Mouse (Mus musculus): ENCODE measurements around the gene Padi2. TPM values are rescaled to one million over a fixed set of nuclear protein-coding genes. Genes with fewer than 3 reads are reported as not detected.

Padi2 gene
- 5.3 and 8.4 TPM in 2 replicates for polyA plus RNA-seq (2016; fragmentation: Nextera tagmentation; extraction: Ambion mirVana)

- ATAC-seq (ENCODE audit: low FRiP score, low read depth) = peak; percentile 68
- Histone ChIP-seq H3K9me3 (no peaks in the 10 kb centered on the region), H3K4me2 (replicated peaks) (peak within 1 kb of the TSS; percentile 73), H3K36me3 (no peaks in the 10 kb centered on the region), H3K27me3 (replicated peaks) (peaks cover 36% of the 10 kb centered on the region), H3K9ac (0 out of 2 replicates have a peak within 1 kb of the TSS, but pooled peaks have one; percentile 33), H3K4me1 (peaks cover 17% of the 10 kb centered on the region), H3K4me3 (peak within 1 kb of the TSS; percentile 34), H3K27ac (no peak within 1 kb of the TSS)
- WGBS = 2% methylated on average over 37 of the region's 37 CpGs
Measured at GRCm38 (mm10) chr4:140906076-140906826, at the start of gene Padi2. Gene Padi2 (plus strand): TSS chr4:140906344.

GRCm38 (mm10) chr4:140857041-140857440 lies 49.1 kb upstream of the Padi2 start:
- Histone ChIP-seq H3K9ac (no peak overlapping the region), H3K9me3 (no peaks in the 10 kb centered on the region), H3K4me3 (no peak overlapping the region), H3K27me3 (replicated peaks) (0 out of 2 replicates have a peak, but pooled peaks cover 5% of the 10 kb centered on the region), H3K36me3 (no peaks in the 10 kb centered on the region), H3K4me1 (no peaks in the 10 kb centered on the region), H3K4me2 (replicated peaks) (no peak overlapping the region), H3K27ac (no peak overlapping the region)
- no peak for ATAC-seq (ENCODE audit: low FRiP score, low read depth)
- 86% methylated on average over 5 of the region's 5 CpGs for WGBS

DNA sequence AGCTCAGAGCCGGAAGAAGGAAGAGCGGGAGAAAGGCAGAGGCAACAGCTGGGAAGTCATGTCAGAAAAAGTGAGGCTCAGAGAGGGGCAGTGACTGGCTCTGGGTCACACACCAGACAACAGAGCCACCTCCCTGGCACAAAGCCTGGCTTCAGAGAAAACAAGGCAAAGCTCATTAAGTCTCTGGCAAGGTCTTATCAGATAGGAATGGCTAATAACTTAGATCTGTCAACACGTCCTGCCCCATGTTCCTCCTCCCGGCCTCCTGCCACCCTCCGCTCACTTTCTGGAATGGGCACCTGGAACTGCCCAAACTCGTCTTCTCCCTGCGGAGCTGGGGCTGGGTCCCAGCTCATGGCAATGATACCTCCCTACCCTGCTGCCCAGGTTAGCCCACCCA lies 48.3 kb upstream of the Padi2 start:
- 0 out of 2 replicates have a peak, but pooled peaks cover 5% of the 10 kb centered on the region for H3K27me3 ChIP-seq (replicated peaks)
- WGBS = 87% methylated on average over 7 of the region's 7 CpGs
- no peaks in the 10 kb centered on the region for H3K4me1 ChIP-seq
- H3K36me3 ChIP-seq = no peaks in the 10 kb centered on the region
- no peak overlapping the region for H3K4me3 ChIP-seq
- no peak overlapping the region for H3K4me2 ChIP-seq (replicated peaks)
- H3K9ac ChIP-seq = no peak overlapping the region
- ATAC-seq (ENCODE audit: low FRiP score, low read depth) = no peak
- H3K27ac ChIP-seq = no peak overlapping the region
- no peaks in the 10 kb centered on the region for H3K9me3 ChIP-seq

DNA sequence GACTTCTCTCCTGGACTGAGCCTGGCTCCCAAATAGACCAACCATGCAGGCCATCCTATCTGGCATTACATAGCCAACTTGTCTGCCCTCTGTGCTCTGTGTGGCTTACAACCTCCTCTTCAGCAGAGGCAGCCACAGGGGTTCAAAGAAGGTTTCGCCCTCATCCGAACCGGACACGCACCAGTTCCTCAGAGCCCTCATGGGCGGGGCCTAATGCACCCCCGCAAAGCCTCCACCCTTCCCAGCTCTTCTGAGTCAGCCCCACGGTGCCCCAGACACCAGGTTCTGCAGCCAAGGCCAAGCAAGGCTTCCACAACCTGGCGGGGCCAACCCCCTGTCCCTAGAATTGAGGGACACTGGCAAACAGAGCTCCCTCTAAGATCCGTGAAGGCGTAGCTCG lies 46.9 kb upstream of the Padi2 start:
- Histone ChIP-seq H3K4me2 (replicated peaks) (no peak overlapping the region), H3K4me1 (no peaks in the 10 kb centered on the region), H3K9ac (no peak overlapping the region), H3K27ac (no peak overlapping the region), H3K9me3 (no peaks in the 10 kb centered on the region), H3K27me3 (replicated peaks) (0 out of 2 replicates have a peak, but pooled peaks cover 5% of the 10 kb centered on the region), H3K36me3 (no peaks in the 10 kb centered on the region), H3K4me3 (no peak overlapping the region)
- 85% methylated on average over 11 of the region's 11 CpGs for WGBS
- no peak for ATAC-seq (ENCODE audit: low FRiP score, low read depth)

DNA sequence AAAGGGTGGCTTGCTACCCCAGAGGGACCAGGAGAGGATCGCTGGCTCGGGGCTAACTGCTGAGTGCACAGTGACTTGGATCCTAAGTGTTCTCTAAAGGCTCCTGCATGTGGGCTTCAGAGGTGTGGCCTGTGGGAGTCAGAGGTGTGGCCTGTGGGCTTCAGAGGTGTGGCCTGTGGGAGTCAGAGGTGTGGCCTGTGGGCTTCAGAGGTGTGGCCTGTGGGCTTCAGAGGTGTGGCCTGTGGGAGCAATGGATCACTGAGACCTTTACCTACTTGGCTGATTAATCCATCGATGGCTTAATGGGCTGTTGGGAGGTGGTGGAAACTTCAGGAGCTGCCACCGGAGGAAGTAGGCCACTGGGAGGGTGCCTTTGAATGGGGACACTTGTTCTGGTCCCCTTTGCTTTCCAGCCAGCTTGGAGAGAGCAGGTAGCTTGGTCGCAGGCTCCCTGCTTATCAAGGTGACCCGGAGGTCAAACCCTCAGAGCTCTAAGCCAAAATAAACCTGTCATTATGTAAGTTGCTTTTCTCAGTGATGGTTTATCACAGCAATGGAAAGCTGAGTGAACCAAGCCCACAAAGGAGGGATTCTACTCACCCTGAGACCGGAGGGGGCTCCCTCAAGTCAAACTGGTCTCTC lies 45.9 kb upstream of the Padi2 start:
- H3K4me1 ChIP-seq = no peaks in the 10 kb centered on the region
- no peak overlapping the region for H3K27ac ChIP-seq
- H3K9me3 ChIP-seq = no peaks in the 10 kb centered on the region
- 55% methylated on average over 7 of the region's 7 CpGs for WGBS
- 0 out of 2 replicates have a peak, but pooled peaks cover 5% of the 10 kb centered on the region for H3K27me3 ChIP-seq (replicated peaks)
- H3K36me3 ChIP-seq = no peaks in the 10 kb centered on the region
- H3K9ac ChIP-seq = no peak overlapping the region
- no peak overlapping the region for H3K4me3 ChIP-seq
- ATAC-seq (ENCODE audit: low FRiP score, low read depth) = no peak
- H3K4me2 ChIP-seq (replicated peaks) = no peak overlapping the region

- no peak for ATAC-seq (ENCODE audit: low FRiP score, low read depth)
- 85% methylated on average over 7 of the region's 7 CpGs for WGBS
- H3K9me3 ChIP-seq = no peaks in the 10 kb centered on the region
- no peak overlapping the region for H3K4me3 ChIP-seq
- no peak overlapping the region for H3K4me2 ChIP-seq (replicated peaks)
- H3K9ac ChIP-seq = no peak overlapping the region
- H3K27me3 ChIP-seq (replicated peaks) = 0 out of 2 replicates have a peak, but pooled peaks cover 5% of the 10 kb centered on the region
- H3K4me1 ChIP-seq = no peaks in the 10 kb centered on the region
- H3K27ac ChIP-seq = no peak overlapping the region
- no peaks in the 10 kb centered on the region for H3K36me3 ChIP-seq
Measured at GRCm38 (mm10) chr4:140860767-140861147, 45.4 kb upstream of the Padi2 start.

DNA sequence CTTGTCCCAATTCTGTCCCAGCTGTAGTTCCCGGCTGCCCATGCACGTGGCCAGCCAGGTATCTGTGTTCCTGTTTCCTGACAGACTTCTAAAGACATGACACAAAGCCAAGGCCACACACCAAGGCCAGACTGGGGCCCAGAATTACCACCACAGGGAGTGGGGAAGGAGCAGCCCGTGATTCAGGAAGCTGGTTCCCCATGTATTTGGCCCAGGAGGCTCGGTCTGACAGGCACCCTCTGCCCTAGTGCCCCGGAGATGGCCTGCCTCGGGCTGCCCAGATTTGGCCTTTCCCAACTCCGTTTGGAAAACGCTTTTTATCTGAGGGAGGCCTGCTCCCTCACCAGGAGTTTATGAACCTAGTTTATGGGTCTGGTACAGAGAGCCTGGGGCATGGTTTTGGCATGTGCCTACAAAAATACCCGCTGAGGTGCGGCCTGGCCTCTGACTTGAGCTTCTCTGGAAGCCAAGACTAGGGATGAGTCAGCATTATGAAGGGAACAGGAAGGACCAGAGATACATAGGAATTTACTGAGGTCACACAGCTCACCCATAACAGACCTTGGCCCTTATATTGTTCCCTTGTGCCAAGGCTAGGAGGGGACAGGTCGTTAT lies 44.0 kb upstream of the Padi2 start:
- Histone ChIP-seq H3K4me2 (replicated peaks) (no peak overlapping the region), H3K27ac (no peak overlapping the region), H3K36me3 (no peaks in the 10 kb centered on the region), H3K27me3 (replicated peaks) (0 out of 2 replicates have a peak, but pooled peaks cover 5% of the 10 kb centered on the region), H3K4me3 (no peak overlapping the region), H3K4me1 (no peaks in the 10 kb centered on the region), H3K9ac (no peak overlapping the region), H3K9me3 (no peaks in the 10 kb centered on the region)
- 83% methylated on average over 11 of the region's 11 CpGs for WGBS
- ATAC-seq (ENCODE audit: low FRiP score, low read depth) = no peak

DNA sequence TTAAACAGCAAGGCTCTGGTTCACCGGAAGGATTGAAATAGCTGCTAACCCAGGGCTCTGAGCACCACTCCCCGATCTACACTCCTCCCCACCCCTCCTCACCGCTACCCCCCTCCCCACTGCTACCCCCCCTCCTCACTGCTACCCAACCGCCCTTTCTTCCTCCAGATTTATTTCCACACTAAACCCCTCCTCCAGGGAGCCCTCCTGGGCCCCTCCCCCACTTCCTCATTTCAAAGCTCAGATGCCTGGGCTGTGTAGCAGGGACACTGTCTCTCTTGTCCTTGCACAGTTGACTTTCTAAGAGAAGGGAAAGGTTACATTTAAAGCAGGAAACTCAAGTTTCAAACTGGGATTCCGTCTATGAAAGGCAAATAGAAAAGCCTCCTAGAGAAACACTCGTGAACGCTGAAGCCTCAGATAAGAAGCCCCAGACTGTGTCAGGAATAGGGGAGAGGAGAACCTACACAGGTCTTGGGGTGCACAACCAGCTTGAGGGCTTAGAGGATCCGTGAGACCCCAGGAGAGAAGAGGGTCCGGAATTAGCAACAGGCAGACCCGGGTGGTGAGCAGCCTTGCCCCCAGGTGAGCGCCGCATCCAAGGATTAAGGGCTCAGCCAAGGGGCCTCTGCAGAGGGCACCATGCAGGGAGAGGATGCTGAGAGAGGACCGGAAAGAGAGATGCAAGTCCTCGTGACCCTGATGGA lies 37.5 kb upstream of the Padi2 start:
- Histone ChIP-seq H3K9ac (no peak overlapping the region), H3K4me1 (peaks cover 14% of the 10 kb centered on the region; the same call in 1 of the 2 replicates), H3K4me2 (replicated peaks) (peak overlapping the region; percentile 32), H3K4me3 (no peak overlapping the region), H3K27me3 (replicated peaks) (no peaks in the 10 kb centered on the region), H3K9me3 (no peaks in the 10 kb centered on the region), H3K36me3 (no peaks in the 10 kb centered on the region), H3K27ac (no peak overlapping the region)
- WGBS = 6% methylated on average over 14 of the region's 14 CpGs
- no peak for ATAC-seq (ENCODE audit: low FRiP score, low read depth)

DNA sequence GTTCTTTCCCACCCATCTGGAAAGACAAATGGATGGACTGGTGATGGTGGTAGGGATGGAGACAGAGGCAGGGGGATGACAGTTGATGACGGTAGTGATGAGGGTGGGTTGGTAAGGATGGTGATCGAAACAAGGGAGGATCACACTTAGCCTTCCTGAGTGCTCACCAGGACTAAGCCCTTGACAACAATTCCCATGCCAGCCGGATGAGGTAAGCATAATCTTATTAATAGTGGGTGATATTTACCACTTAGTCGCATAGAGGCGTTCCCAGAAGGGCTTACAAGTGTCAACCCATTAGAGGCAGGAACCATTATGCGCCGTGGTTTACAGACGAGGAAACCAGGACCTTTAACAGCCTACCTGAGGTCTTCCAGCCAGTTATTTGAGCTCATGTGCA lies 36.2 kb upstream of the Padi2 start:
- H3K27me3 ChIP-seq (replicated peaks) = no peaks in the 10 kb centered on the region
- no peak overlapping the region for H3K27ac ChIP-seq
- 92% methylated on average over 8 of the region's 8 CpGs for WGBS
- H3K4me1 ChIP-seq = peaks cover 14% of the 10 kb centered on the region; the same call in 1 of the 2 replicates
- H3K9me3 ChIP-seq = peaks cover 5% of the 10 kb centered on the region; the same call in 1 of the 2 replicates
- H3K9ac ChIP-seq = no peak overlapping the region
- no peaks in the 10 kb centered on the region for H3K36me3 ChIP-seq
- H3K4me2 ChIP-seq (replicated peaks) = no peak overlapping the region
- no peak overlapping the region for H3K4me3 ChIP-seq
- ATAC-seq (ENCODE audit: low FRiP score, low read depth) = no peak

DNA sequence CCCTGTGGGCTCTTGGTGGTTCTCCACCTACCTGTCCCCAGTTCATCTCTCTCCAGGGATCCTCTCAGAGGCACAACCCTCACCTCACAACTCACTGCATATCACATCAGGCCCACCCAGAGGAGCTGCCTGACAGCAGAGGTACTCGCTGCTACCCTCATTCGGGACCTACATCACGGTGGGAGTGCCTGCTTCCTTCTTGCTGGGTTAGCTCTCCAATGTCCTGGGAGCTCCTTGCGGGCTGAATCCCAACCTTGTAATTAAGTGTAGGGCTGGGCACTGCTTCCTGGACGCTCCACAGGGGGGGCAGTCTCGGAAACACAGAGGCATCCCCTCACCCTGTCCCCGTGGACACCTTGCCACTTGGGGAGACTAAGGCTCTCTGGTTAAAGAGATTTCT lies 35.3 kb upstream of the Padi2 start:
- no peak overlapping the region for H3K27ac ChIP-seq
- peaks cover 5% of the 10 kb centered on the region; the same call in 1 of the 2 replicates for H3K9me3 ChIP-seq
- no peak overlapping the region for H3K4me3 ChIP-seq
- no peaks in the 10 kb centered on the region for H3K36me3 ChIP-seq
- no peaks in the 10 kb centered on the region for H3K27me3 ChIP-seq (replicated peaks)
- H3K4me2 ChIP-seq (replicated peaks) = no peak overlapping the region
- peaks cover 14% of the 10 kb centered on the region; the same call in 1 of the 2 replicates for H3K4me1 ChIP-seq
- no peak overlapping the region for H3K9ac ChIP-seq
- 81% methylated on average over 7 of the region's 7 CpGs for WGBS
- no peak for ATAC-seq (ENCODE audit: low FRiP score, low read depth)

- Histone ChIP-seq H3K27me3 (replicated peaks) (no peaks in the 10 kb centered on the region), H3K9ac (no peak overlapping the region), H3K4me3 (no peak overlapping the region), H3K27ac (no peak overlapping the region), H3K4me2 (replicated peaks) (no peak overlapping the region), H3K4me1 (peaks cover 14% of the 10 kb centered on the region; the same call in 1 of the 2 replicates), H3K9me3 (peaks cover 5% of the 10 kb centered on the region; the same call in 1 of the 2 replicates), H3K36me3 (no peaks in the 10 kb centered on the region)
- WGBS = 83% methylated on average over 3 of the region's 3 CpGs
- ATAC-seq (ENCODE audit: low FRiP score, low read depth) = no peak
Measured at GRCm38 (mm10) chr4:140871376-140871775, 34.8 kb upstream of the Padi2 start.

All from neural tube, embryonic 12.5 days (tissue).